Mouse (Mus musculus): ENCODE measurements around the gene Fam151a. TPM values are rescaled to one million over a fixed set of nuclear protein-coding genes. Genes with fewer than 3 reads are reported as not detected.

Gene Fam151a
- not detected in 2 replicates for polyA plus RNA-seq (2015; fragmentation: Nextera tagmentation; extraction: Ambion mirVana)

GRCm38 (mm10) chr4:106733636-106734035, at the start of gene Fam151a:
TSS of gene Fam151a (plus strand) at chr4:106733889.
- Histone ChIP-seq H3K27ac (replicated peaks) (no peak within 1 kb of the TSS), H3K4me1 (replicated peaks) (no peaks in the 10 kb centered on the region), H3K36me3 (no peaks in the 10 kb centered on the region), H3K4me2 (no peak within 1 kb of the TSS), H3K27me3 (no peaks in the 10 kb centered on the region), H3K4me3 (no peak within 1 kb of the TSS), H3K9me3 (no peaks in the 10 kb centered on the region), H3K9ac (no peak within 1 kb of the TSS)
- 66% methylated on average over 4 of the region's 4 CpGs for WGBS
- no peak for ATAC-seq (ENCODE audit: low read depth)

GRCm38 (mm10) chr4:106688636-106689296, 44.9 kb upstream of the Fam151a start:
- Histone ChIP-seq H3K36me3 (no peaks in the 10 kb centered on the region), H3K4me1 (replicated peaks) (no peaks in the 10 kb centered on the region), H3K27me3 (no peaks in the 10 kb centered on the region), H3K9ac (no peak overlapping the region), H3K4me2 (no peak overlapping the region), H3K9me3 (no peaks in the 10 kb centered on the region), H3K4me3 (no peak overlapping the region), H3K27ac (replicated peaks) (no peak overlapping the region)
- WGBS = 49% methylated on average over 3 of the region's 3 CpGs
- no peak for ATAC-seq (ENCODE audit: low read depth)

GRCm38 (mm10) chr4:106693841-106694430, 39.8 kb upstream of the Fam151a start:
- WGBS = 80% methylated on average over 15 of the region's 15 CpGs
- Histone ChIP-seq H3K9ac (no peak overlapping the region), H3K4me1 (replicated peaks) (0 out of 2 replicates have a peak, but pooled peaks cover 4% of the 10 kb centered on the region), H3K27ac (replicated peaks) (no peak overlapping the region), H3K36me3 (no peaks in the 10 kb centered on the region), H3K27me3 (no peaks in the 10 kb centered on the region; the same call in 1 of the 2 replicates), H3K4me2 (no peak overlapping the region), H3K9me3 (no peaks in the 10 kb centered on the region), H3K4me3 (no peak overlapping the region)
- no peak for ATAC-seq (ENCODE audit: low read depth)

- Histone ChIP-seq H3K9me3 (no peaks in the 10 kb centered on the region), H3K4me1 (replicated peaks) (peaks cover 45% of the 10 kb centered on the region), H3K4me3 (no peak overlapping the region), H3K27ac (replicated peaks) (peak overlapping the region; percentile 72; the same call in 1 of the 2 replicates), H3K4me2 (no peak overlapping the region), H3K27me3 (no peaks in the 10 kb centered on the region; the same call in 1 of the 2 replicates), H3K36me3 (no peaks in the 10 kb centered on the region), H3K9ac (0 out of 2 replicates have a peak overlapping the region, but pooled peaks have one; percentile 6)
- ATAC-seq (ENCODE audit: low read depth) = 0 out of 2 replicates have a peak, but pooled peaks have one; percentile 28
- WGBS = 20% methylated on average over 9 of the region's 9 CpGs
These were observed 33.7 kb upstream of the Fam151a start for GRCm38 (mm10) chr4:106699989-106700388.

- no peaks in the 10 kb centered on the region for H3K9me3 ChIP-seq
- H3K36me3 ChIP-seq = no peaks in the 10 kb centered on the region
- H3K9ac ChIP-seq = no peak overlapping the region
- no peak overlapping the region for H3K4me3 ChIP-seq
- H3K27ac ChIP-seq (replicated peaks) = peak overlapping the region; percentile 72
- no peaks in the 10 kb centered on the region for H3K27me3 ChIP-seq
- peaks cover 53% of the 10 kb centered on the region for H3K4me1 ChIP-seq (replicated peaks)
- H3K4me2 ChIP-seq = no peak overlapping the region
- ATAC-seq (ENCODE audit: low read depth) = peak; percentile 15; the same call in 1 of the 2 replicates
- 24% methylated on average over 4 of the region's 4 CpGs for WGBS
These were observed 32.9 kb upstream of the Fam151a start for GRCm38 (mm10) chr4:106700798-106701197.

- Histone ChIP-seq H3K36me3 (no peaks in the 10 kb centered on the region), H3K9ac (no peak overlapping the region), H3K27ac (replicated peaks) (peak overlapping the region; percentile 78), H3K4me3 (no peak overlapping the region), H3K27me3 (no peaks in the 10 kb centered on the region), H3K4me2 (no peak overlapping the region), H3K9me3 (no peaks in the 10 kb centered on the region), H3K4me1 (replicated peaks) (peaks cover 52% of the 10 kb centered on the region)
- ATAC-seq (ENCODE audit: low read depth) = no peak
- 78% methylated on average over 10 of the region's 10 CpGs for WGBS
These were observed 29.7 kb upstream of the Fam151a start for GRCm38 (mm10) chr4:106703956-106704355.

- 42% methylated on average over 11 of the region's 11 CpGs for WGBS
- no peaks in the 10 kb centered on the region for H3K27me3 ChIP-seq
- H3K27ac ChIP-seq (replicated peaks) = peak overlapping the region; percentile 78
- H3K9me3 ChIP-seq = no peaks in the 10 kb centered on the region
- no peak overlapping the region for H3K4me3 ChIP-seq
- H3K4me2 ChIP-seq = no peak overlapping the region
- H3K4me1 ChIP-seq (replicated peaks) = peaks cover 51% of the 10 kb centered on the region
- ATAC-seq (ENCODE audit: low read depth) = peak; percentile 33; the same call in 1 of the 2 replicates
- 0 out of 2 replicates have a peak overlapping the region, but pooled peaks have one; percentile 17 for H3K9ac ChIP-seq
- H3K36me3 ChIP-seq = no peaks in the 10 kb centered on the region
These were observed 29.3 kb upstream of the Fam151a start for GRCm38 (mm10) chr4:106704416-106704815.

GRCm38 (mm10) chr4:106705096-106705665, 28.5 kb upstream of the Fam151a start:
- Histone ChIP-seq H3K27me3 (no peaks in the 10 kb centered on the region), H3K9me3 (no peaks in the 10 kb centered on the region), H3K36me3 (no peaks in the 10 kb centered on the region), H3K9ac (peak overlapping the region; percentile 38; the same call in 1 of the 2 replicates), H3K4me2 (no peak overlapping the region), H3K4me1 (replicated peaks) (peaks cover 44% of the 10 kb centered on the region), H3K4me3 (no peak overlapping the region), H3K27ac (replicated peaks) (peak overlapping the region; percentile 78)
- ATAC-seq (ENCODE audit: low read depth) = no peak
- 33% methylated on average over 8 of the region's 8 CpGs for WGBS

- 0 out of 2 replicates have a peak, but pooled peaks have one; percentile 6 for ATAC-seq (ENCODE audit: low read depth)
- peak overlapping the region; percentile 30; the same call in 1 of the 2 replicates for H3K4me2 ChIP-seq
- no peaks in the 10 kb centered on the region for H3K9me3 ChIP-seq
- WGBS = 28% methylated on average over 5 of the region's 5 CpGs
- H3K9ac ChIP-seq = no peak overlapping the region
- H3K36me3 ChIP-seq = no peaks in the 10 kb centered on the region
- H3K27ac ChIP-seq (replicated peaks) = no peak overlapping the region
- H3K4me3 ChIP-seq = no peak overlapping the region
- H3K27me3 ChIP-seq = no peaks in the 10 kb centered on the region
- peaks cover 24% of the 10 kb centered on the region for H3K4me1 ChIP-seq (replicated peaks)
These were observed 25.7 kb upstream of the Fam151a start for GRCm38 (mm10) chr4:106707957-106708356.

GRCm38 (mm10) chr4:106708408-106708807, 25.3 kb upstream of the Fam151a start:
- H3K4me3 ChIP-seq = no peak overlapping the region
- H3K4me1 ChIP-seq (replicated peaks) = peaks cover 24% of the 10 kb centered on the region
- no peaks in the 10 kb centered on the region for H3K9me3 ChIP-seq
- no peaks in the 10 kb centered on the region for H3K27me3 ChIP-seq
- no peaks in the 10 kb centered on the region for H3K36me3 ChIP-seq
- no peak overlapping the region for H3K9ac ChIP-seq
- peak; percentile 36; the same call in 1 of the 2 replicates for ATAC-seq (ENCODE audit: low read depth)
- 3% methylated on average over 8 of the region's 8 CpGs for WGBS
- H3K27ac ChIP-seq (replicated peaks) = no peak overlapping the region
- H3K4me2 ChIP-seq = peak overlapping the region; percentile 30; the same call in 1 of the 2 replicates

GRCm38 (mm10) chr4:106713622-106714021, 20.1 kb upstream of the Fam151a start:
- no peak overlapping the region for H3K4me3 ChIP-seq
- H3K27ac ChIP-seq (replicated peaks) = no peak overlapping the region
- H3K9me3 ChIP-seq = no peaks in the 10 kb centered on the region
- H3K27me3 ChIP-seq = no peaks in the 10 kb centered on the region
- H3K9ac ChIP-seq = no peak overlapping the region
- H3K4me2 ChIP-seq = no peak overlapping the region
- 92% methylated on average over 6 of the region's 6 CpGs for WGBS
- H3K36me3 ChIP-seq = no peaks in the 10 kb centered on the region
- no peaks in the 10 kb centered on the region for H3K4me1 ChIP-seq (replicated peaks)
- no peak for ATAC-seq (ENCODE audit: low read depth)

- no peak for ATAC-seq (ENCODE audit: low read depth)
- Histone ChIP-seq H3K36me3 (no peaks in the 10 kb centered on the region), H3K4me3 (no peak overlapping the region), H3K27me3 (no peaks in the 10 kb centered on the region), H3K9me3 (no peaks in the 10 kb centered on the region), H3K9ac (no peak overlapping the region), H3K4me2 (no peak overlapping the region), H3K27ac (replicated peaks) (no peak overlapping the region), H3K4me1 (replicated peaks) (no peaks in the 10 kb centered on the region)
- 90% methylated on average over 4 of the region's 4 CpGs for WGBS
These were observed 13.1 kb upstream of the Fam151a start for GRCm38 (mm10) chr4:106720631-106721030.
